Mouse (Mus musculus) MEL (cell line): Measurements from ENCODE around the gene Kcnk3.

Source experiments
- USF1 ChIP-seq: IDR thresholded peaks from 2 replicates; pipeline ENCODE4 v1.6.1; 2014; ENCODE audit warnings: low read depth, mild to moderate bottlenecking, inconsistent platforms, low read length, improper control_type of control experiment, moderate library complexity
- ZC3H11A ChIP-seq: IDR thresholded peaks from 2 replicates; pipeline ENCODE4 v1.6.1; 2012; ENCODE audit warnings: low read depth, mild to moderate bottlenecking, inconsistent platforms, low read length, improper control_type of control experiment

DNA sequence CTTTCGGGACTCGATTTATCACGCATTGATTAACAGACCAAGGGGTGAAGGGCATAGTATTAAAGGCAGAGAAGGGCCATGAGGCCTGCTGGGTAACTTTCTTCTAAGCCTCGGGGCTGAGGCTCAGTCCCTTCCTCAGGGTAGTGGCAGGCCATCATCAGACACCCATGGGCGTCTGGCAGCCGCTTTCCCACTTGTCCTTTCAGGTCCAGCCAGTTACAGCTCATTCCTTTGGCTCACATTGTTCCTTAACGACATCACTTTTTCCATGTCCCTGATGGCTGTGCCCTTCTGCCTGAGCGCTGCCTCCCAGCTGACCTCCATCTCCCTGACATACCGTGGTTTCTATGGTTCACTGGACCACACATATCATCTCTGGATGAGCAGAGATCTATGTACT, 10.7 kb upstream of the Kcnk3 start:
- no peak for TF ChIP-seq USF1
- TF ChIP-seq ZC3H11A: no peak
